Mouse (Mus musculus) neural tube, embryonic 15.5 days (tissue): ENCODE measurements around the gene Alpk1. TPM values are rescaled to one million over a fixed set of nuclear protein-coding genes. Genes with fewer than 3 reads are reported as not detected.
A peak's percentile ranks its signal among the peaks of the same experiment; 100 is the strongest.

ENCODE experiments used
- ATAC-seq: fragments of 200-750 bp; cut with Nextera tagmentation; 2 replicates; pipeline ENCODE4 v1.8.0; 2017; ENCODE audit warnings: mild to moderate bottlenecking, moderate TSS enrichment, moderate library complexity; ENCODE audit not compliant: low FRiP score
- H3K27ac ChIP-seq: fragments of 300-500 bp; sonication (generic); replicated peaks from 2 replicates; pipeline ENCODE4 v1.5.1; 2015; ENCODE audit warnings: mild to moderate bottlenecking, inconsistent platforms
- H3K27me3 ChIP-seq: fragments of 300-500 bp; sonication (generic); replicated peaks from 2 replicates; pipeline ENCODE4 v1.6.1; 2015; ENCODE audit warnings: inconsistent platforms
- H3K36me3 ChIP-seq: fragments of 300-500 bp; sonication (generic); 2 replicates; pipeline ENCODE4 v1.6.1; 2015; ENCODE audit warnings: inconsistent platforms
- H3K4me1 ChIP-seq: fragments of 300-500 bp; sonication (generic); 2 replicates; pipeline ENCODE4 v1.6.1; 2015; ENCODE audit warnings: inconsistent platforms
- H3K4me2 ChIP-seq: fragments of 300-500 bp; sonication (generic); 2 replicates; pipeline ENCODE4 v1.6.1; 2015; ENCODE audit warnings: inconsistent platforms, mild to moderate bottlenecking, moderate library complexity
- H3K4me3 ChIP-seq: fragments of 300-500 bp; sonication (generic); replicated peaks from 2 replicates; pipeline ENCODE4 v1.5.1; 2015; ENCODE audit warnings: mild to moderate bottlenecking, inconsistent platforms
- H3K9ac ChIP-seq: fragments of 300-500 bp; sonication (generic); replicated peaks from 2 replicates; pipeline ENCODE4 v1.6.1; 2015; ENCODE audit warnings: mild to moderate bottlenecking, inconsistent platforms
- H3K9me3 ChIP-seq: fragments of 300-500 bp; sonication (generic); replicated peaks from 2 replicates; pipeline ENCODE4 v1.6.1; 2016; ENCODE audit warnings: inconsistent platforms
- WGBS: fragments of 180-500 bp; shearing (Covaris S2); methylation state at CpG from one replicate; pipeline ENCODE4 v1.1.7; 2015; ENCODE audit warnings: mixed read lengths; 5-methylcytosine and 5-hydroxymethylcytosine counted together
- polyA plus RNA-seq: library from polyadenylated mRNA; unstranded; fragments of >200 nt; fragmentation: Nextera tagmentation; extraction: Ambion mirVana; gene quantifications from 2 replicates; pipeline ENCODE4 v1.2.1, GENCODE M21; 2015

Alpk1 gene
- 0.61 and 0.96 TPM in 2 replicates for polyA plus RNA-seq

DNA sequence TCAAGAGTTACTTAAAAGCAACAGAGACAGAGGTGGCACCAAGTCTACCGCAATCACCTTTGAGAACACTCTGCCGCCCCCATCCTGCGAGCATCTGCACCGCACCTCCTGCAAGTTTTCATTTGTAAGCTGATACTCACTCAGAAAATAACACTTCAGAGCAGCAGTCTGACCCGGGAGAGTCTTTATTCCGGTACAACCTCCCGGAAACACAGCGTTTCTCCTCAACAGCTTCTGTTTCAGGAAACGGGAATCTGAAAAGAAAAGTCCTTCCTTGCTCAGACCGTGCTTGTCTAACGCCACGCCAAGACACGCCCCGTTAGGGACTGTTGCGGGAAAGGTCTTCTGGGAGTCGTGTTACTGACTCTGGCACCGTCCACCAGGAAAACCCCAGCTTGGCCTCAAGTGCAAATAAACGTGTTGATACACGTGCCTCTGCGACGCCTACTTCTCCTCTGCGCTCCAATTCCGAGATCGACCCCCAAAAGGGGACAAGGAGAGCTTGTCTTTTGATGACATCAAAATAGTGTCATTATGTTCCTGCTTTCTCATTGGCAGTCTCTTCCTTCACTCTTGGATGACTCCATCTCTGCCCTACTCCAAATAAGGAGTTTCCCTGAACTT, at the start of gene Alpk1:
TSS of gene Alpk1 (minus strand) at position 507 of the 624 bp plus-strand sequence.
- peak; percentile 55; the same call in 1 of the 2 replicates for ATAC-seq
- WGBS, result 2% methylated on average over 24 of the region's 24 CpGs
- peaks cover 6% of the 10 kb centered on the region; the same call in 1 of the 2 replicates for H3K4me1 ChIP-seq
- no peaks in the 10 kb centered on the region for H3K36me3 ChIP-seq
- H3K4me2 ChIP-seq, result peak within 1 kb of the TSS; percentile 63
- H3K9me3 ChIP-seq, result no peaks in the 10 kb centered on the region
- no peak within 1 kb of the TSS for H3K9ac ChIP-seq
- no peak within 1 kb of the TSS for H3K27ac ChIP-seq
- peak within 1 kb of the TSS; percentile 41 for H3K4me3 ChIP-seq
- 0 out of 2 replicates have a peak, but pooled peaks cover 4% of the 10 kb centered on the region for H3K27me3 ChIP-seq

DNA sequence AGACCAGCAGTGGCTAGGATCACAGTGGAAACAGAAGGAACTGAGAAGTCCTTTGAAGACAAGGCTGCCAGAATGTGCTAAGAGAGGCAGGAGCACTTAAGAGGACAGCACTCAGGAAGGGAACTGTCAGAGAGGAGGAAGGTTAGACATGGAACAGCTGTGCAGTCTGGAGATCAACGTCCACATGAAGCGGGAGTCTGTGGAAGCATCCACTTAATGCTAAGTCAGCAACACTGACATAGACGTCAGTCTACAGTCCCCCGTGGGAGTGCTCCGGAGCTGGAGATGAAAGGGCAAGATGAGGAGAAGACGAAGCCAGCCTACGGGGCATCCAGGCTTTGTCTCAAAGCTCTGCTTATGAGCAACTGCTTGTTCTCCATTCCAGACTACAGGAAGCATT, 46.8 kb upstream of the Alpk1 start:
- Histone ChIP-seq H3K4me1 (peaks cover 19% of the 10 kb centered on the region), H3K27ac (no peak overlapping the region), H3K9ac (no peak overlapping the region), H3K27me3 (no peaks in the 10 kb centered on the region), H3K9me3 (no peaks in the 10 kb centered on the region), H3K4me2 (no peak overlapping the region), H3K4me3 (no peak overlapping the region), H3K36me3 (peaks cover 5% of the 10 kb centered on the region)
- 42% methylated on average over 7 of the region's 7 CpGs for WGBS
- peak; percentile 31; the same call in 1 of the 2 replicates for ATAC-seq

DNA sequence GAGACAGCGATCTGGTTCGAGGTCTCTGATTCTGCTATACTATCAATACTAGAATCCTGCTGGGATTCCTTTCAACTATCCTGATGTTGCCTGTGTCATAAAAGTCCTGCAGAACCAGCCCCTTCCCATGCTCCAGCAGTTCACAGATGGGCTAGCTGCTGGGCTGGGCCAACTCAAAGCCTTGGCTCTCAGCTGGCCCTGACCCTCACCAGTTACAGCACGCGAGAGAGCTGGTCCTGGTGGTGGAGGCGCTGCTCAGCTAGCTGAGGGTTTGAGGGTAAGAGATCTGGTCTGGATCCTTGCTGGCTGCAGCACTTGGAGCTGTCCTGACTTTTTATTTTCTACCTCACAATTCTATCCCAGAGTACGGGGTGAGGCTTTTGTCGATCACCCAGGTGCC, 46.2 kb upstream of the Alpk1 start:
- no peak overlapping the region for H3K9ac ChIP-seq
- no peaks in the 10 kb centered on the region for H3K9me3 ChIP-seq
- H3K27ac ChIP-seq, result 0 out of 2 replicates have a peak overlapping the region, but pooled peaks have one; percentile 9
- peaks cover 9% of the 10 kb centered on the region for H3K36me3 ChIP-seq
- no peak overlapping the region for H3K4me2 ChIP-seq
- WGBS, result 38% methylated on average over 7 of the region's 7 CpGs
- H3K4me3 ChIP-seq, result no peak overlapping the region
- H3K4me1 ChIP-seq, result peaks cover 19% of the 10 kb centered on the region
- no peaks in the 10 kb centered on the region for H3K27me3 ChIP-seq
- ATAC-seq, result no peak

DNA sequence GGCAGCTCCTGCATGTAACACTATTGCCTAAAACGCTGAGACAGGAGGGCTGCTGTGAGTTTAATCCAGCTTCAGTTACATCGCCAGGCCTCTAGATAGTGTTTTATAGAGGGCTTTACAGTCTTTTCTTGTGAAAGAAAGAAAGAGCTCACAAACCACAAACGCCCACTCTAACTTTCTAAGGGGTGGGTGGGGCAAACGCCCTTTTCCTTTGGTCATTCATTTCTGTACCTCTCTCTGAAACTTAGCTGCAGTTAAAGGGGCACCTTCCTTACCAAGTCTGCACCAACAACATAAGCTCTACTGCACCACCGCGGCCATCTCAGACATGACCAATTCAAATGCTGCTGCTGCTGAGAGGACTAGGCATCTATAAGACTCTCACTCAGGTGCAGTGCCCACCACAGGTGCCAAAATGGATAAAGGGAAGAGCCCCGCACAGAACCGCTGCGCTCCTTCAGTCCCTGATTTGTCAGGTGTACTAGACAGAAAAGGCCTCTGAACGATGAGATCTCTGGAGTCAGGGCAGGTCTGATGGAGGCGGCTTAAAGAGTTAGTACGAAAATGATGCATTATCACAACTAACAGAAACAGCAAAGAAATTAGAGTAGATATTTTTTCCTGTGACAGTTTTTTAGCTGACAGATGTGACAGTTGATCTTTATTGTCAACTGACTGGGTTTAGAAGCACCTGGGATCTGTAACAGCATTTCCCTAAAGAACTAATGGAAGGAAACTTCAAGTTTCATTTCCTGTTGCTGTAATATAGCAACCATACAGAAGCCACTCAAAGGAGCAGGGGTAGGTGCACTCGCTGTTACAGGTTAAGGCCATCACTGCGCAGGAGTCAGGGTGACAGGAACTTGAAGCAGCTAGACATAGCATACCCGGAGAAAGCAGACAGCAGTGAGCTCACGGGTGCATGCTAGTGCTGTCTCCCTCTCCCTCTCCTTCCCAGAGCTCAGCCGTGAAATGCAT, 43.8 kb upstream of the Alpk1 start:
- 0 out of 2 replicates have a peak, but pooled peaks have one; percentile 24 for ATAC-seq
- no peaks in the 10 kb centered on the region for H3K9me3 ChIP-seq
- peaks cover 14% of the 10 kb centered on the region for H3K4me1 ChIP-seq
- no peaks in the 10 kb centered on the region for H3K27me3 ChIP-seq
- H3K9ac ChIP-seq, result no peak overlapping the region
- H3K36me3 ChIP-seq, result peaks cover 20% of the 10 kb centered on the region
- WGBS, result 66% methylated on average over 17 of the region's 17 CpGs
- H3K4me2 ChIP-seq, result no peak overlapping the region
- no peak overlapping the region for H3K4me3 ChIP-seq
- H3K27ac ChIP-seq, result no peak overlapping the region

DNA sequence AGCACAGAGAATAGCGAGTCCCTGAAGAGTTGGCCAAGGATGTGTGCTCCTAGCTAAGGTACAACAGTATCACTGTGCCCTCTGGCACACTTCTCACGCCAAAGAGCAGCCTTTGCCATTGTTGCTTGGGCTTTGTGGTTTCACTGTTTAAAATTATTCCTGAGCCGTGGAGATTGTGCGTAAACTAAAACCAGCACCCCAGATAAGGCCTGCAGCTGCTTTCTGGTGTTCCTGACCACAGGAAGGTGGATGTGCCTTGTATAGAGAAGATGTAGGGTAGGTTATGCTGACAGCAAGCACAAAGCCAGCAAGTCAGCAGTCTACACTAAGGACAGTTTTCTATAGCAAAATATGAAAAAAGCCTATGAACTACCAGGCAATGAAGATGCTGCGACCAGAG, 40.9 kb upstream of the Alpk1 start:
- Histone ChIP-seq H3K9ac (no peak overlapping the region), H3K4me2 (no peak overlapping the region), H3K36me3 (peaks cover 32% of the 10 kb centered on the region), H3K27me3 (no peaks in the 10 kb centered on the region), H3K27ac (no peak overlapping the region), H3K4me1 (peaks cover 1% of the 10 kb centered on the region; the same call in 1 of the 2 replicates), H3K4me3 (no peak overlapping the region), H3K9me3 (no peaks in the 10 kb centered on the region)
- ATAC-seq, result no peak
- WGBS, result 90% methylated on average over 5 of the region's 5 CpGs

DNA sequence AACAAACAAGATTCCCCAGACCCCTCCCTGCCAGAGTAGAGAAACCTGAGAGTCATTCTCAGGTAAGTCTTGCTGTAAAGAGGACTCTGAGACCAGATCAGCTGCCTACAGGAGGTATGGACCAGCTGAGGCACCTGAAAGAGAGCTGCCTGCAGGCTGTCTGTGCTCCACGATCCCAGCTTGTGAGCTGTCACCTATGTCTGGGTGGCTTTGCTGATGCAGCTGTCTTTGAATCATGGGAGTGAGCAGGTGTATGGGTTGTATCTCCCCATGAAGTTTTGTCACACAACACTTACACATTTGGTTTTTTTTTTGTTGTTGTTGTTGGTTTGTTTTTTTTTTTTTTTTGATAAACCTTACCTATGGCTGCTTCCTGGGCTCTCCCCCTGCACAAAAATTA, 40.1 kb upstream of the Alpk1 start:
- Histone ChIP-seq H3K4me3 (no peak overlapping the region), H3K4me1 (no peaks in the 10 kb centered on the region; the same call in 1 of the 2 replicates), H3K36me3 (peaks cover 33% of the 10 kb centered on the region), H3K4me2 (no peak overlapping the region), H3K27ac (no peak overlapping the region), H3K9ac (no peak overlapping the region), H3K9me3 (no peaks in the 10 kb centered on the region), H3K27me3 (no peaks in the 10 kb centered on the region)
- WGBS, result 90% methylated on average over 1 of the region's 1 CpGs
- no peak for ATAC-seq

DNA sequence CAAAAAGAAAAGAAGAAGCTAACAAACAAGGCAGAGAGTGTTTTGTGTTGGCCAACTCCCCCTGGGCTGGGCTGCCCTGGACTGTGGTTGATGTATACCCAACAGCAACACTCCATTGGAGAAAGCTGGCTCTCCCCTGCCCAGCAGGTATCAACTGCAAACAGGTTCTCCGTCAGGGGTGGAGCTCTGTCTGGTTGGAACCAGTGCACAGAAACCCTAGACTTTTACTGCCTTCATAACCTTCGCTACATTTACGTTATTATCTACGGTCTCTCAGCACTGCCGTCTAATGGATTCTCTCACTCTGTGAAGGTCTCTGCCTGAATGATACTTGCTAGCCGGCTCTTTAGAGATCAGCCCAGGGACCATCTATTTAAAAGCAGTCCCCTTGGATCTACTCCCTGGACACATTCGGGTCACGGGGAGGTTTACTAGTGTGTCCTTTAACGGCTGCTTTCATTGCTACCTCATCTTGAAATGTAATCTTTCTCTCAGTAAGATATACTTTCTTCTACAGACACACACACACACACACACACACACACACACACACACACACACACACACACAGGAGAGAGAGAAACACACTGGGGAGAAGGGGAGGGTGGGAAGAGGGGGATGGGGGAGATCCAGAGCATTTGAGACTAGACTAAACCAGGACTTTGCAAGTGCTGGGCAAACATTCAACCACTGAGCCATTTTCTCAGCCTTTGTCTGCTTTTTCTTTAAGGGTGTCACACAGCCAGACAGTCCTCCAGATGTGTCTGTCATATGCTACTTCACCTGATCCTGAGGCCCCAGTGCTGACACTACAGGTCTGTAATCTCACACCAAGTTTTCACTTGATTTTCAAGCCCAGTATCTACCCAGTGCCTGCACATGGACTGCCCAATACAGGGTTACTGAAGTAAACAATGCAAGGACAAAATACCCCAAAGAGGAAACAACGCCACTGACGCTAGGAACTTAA, 38.7 kb upstream of the Alpk1 start:
- ATAC-seq, result no peak
- H3K36me3 ChIP-seq, result peaks cover 34% of the 10 kb centered on the region
- WGBS, result 64% methylated on average over 11 of the region's 11 CpGs

DNA sequence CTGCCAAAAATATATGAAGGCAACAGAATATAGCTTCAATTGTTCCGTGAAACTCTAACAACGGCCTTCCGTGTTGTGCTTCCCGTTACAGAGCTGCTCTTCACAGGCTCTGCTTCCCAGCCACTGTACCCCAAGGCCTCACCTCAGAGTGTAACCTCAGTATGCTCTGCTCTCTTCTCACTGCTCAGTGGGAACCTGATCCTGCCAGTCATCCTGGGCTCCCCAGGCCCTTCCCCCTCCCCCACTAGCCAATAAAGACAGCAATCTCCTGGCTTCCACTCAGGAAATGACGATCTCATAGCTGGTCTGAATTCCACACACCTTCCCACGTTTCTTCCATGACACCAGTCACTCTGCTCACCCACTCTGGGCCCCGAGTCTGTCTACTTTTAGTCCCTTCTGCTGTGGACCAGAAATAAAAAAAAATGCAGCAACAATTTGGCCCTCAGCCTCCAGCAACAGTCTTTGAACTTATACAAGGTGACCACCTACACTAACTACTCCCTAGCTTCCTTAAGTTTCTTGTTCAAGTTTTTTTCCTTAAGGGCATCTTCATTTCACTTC, 36.9 kb upstream of the Alpk1 start:
- H3K4me2 ChIP-seq, result no peak overlapping the region
- WGBS, result 70% methylated on average over 7 of the region's 7 CpGs
- H3K4me3 ChIP-seq, result no peak overlapping the region
- H3K4me1 ChIP-seq, result no peaks in the 10 kb centered on the region
- H3K9me3 ChIP-seq, result no peaks in the 10 kb centered on the region
- no peak overlapping the region for H3K27ac ChIP-seq
- no peak for ATAC-seq
- H3K27me3 ChIP-seq, result no peaks in the 10 kb centered on the region
- peaks cover 48% of the 10 kb centered on the region for H3K36me3 ChIP-seq
- H3K9ac ChIP-seq, result no peak overlapping the region

More for the DNA sequence above, 38.7 kb upstream of the Alpk1 start:
- Histone ChIP-seq H3K4me3 (no peak overlapping the region), H3K27ac (no peak overlapping the region), H3K4me2 (no peak overlapping the region), H3K9ac (no peak overlapping the region), H3K4me1 (no peaks in the 10 kb centered on the region; the same call in 1 of the 2 replicates), H3K27me3 (no peaks in the 10 kb centered on the region), H3K9me3 (no peaks in the 10 kb centered on the region)

DNA sequence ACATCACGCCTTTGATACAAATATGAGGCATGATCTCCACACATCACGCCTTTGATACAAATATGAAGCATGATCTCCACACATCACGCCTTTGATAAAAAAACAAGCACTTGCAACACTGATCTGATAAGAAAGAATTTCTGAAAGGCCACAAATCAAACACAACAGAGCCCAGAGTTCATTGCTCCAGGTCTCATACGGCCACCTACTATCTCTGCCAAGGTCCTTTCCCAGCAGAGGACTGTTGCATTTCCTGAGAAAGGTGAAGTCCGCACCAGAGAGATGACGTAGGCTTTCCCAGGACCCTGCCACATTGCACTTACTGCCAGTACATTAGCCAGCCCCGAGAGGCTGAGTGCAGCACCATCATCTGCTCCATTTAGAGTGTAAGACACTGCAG, 28.8 kb upstream of the Alpk1 start:
- H3K4me3 ChIP-seq, result no peak overlapping the region
- H3K9me3 ChIP-seq, result no peaks in the 10 kb centered on the region
- no peak overlapping the region for H3K9ac ChIP-seq
- no peak overlapping the region for H3K27ac ChIP-seq
- no peak overlapping the region for H3K4me2 ChIP-seq
- H3K36me3 ChIP-seq, result peaks cover 61% of the 10 kb centered on the region
- no peaks in the 10 kb centered on the region for H3K4me1 ChIP-seq
- no peaks in the 10 kb centered on the region for H3K27me3 ChIP-seq
- ATAC-seq, result no peak
- 89% methylated on average over 7 of the region's 7 CpGs for WGBS

DNA sequence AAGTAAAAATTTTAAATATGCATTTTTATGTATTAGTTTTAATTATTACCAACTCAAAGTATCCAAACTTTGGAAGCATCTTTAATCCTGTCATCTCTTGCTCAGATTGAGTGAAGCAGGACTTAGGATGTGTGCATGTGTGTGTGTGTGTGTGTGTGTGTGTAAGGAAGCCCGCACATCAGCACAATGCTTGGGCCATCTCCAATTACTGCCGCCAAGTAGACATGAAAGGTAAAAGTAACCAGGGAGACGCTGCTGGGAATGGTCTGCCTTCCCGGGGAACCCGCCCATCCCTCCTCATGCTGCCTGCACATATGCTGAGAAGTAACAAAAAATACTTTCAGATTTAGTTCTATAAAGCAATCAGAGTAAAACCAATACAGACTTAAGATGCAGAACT, 27.5 kb upstream of the Alpk1 start:
- Histone ChIP-seq H3K4me3 (no peak overlapping the region), H3K9ac (no peak overlapping the region), H3K4me1 (no peaks in the 10 kb centered on the region), H3K36me3 (peaks cover 49% of the 10 kb centered on the region), H3K27me3 (no peaks in the 10 kb centered on the region), H3K9me3 (no peaks in the 10 kb centered on the region), H3K4me2 (no peak overlapping the region), H3K27ac (no peak overlapping the region)
- no peak for ATAC-seq
- 20% methylated on average over 5 of the region's 5 CpGs for WGBS

DNA sequence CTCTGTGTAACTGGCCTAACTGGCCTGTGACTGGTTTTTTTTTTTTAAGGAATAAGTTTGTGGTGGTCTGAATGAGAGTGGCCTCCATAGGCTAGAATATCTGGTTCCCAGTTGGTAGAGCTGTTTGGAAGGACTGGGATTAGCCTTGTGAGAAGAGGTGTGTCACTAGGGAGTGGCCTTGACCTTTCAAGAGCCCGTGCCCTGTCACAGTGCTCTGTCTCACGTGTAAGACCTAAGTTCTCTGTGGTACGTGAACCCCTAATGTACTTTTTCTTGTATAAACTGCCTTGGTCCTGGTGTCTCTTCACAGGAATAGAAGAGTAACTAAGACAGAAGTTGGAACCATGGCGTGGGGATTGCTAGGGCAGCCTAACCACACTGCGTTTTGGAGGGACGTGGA, 25.7 kb upstream of the Alpk1 start:
- no peak overlapping the region for H3K9ac ChIP-seq
- no peak overlapping the region for H3K4me2 ChIP-seq
- H3K27me3 ChIP-seq, result no peaks in the 10 kb centered on the region
- H3K4me3 ChIP-seq, result no peak overlapping the region
- no peaks in the 10 kb centered on the region for H3K9me3 ChIP-seq
- no peak overlapping the region for H3K27ac ChIP-seq
- 96% methylated on average over 6 of the region's 6 CpGs for WGBS
- no peaks in the 10 kb centered on the region for H3K4me1 ChIP-seq
- H3K36me3 ChIP-seq, result peaks cover 37% of the 10 kb centered on the region
- ATAC-seq, result no peak
